Comparison of ENCODE assay signal across 27 mouse cellular contexts in the genomic region with DNA sequence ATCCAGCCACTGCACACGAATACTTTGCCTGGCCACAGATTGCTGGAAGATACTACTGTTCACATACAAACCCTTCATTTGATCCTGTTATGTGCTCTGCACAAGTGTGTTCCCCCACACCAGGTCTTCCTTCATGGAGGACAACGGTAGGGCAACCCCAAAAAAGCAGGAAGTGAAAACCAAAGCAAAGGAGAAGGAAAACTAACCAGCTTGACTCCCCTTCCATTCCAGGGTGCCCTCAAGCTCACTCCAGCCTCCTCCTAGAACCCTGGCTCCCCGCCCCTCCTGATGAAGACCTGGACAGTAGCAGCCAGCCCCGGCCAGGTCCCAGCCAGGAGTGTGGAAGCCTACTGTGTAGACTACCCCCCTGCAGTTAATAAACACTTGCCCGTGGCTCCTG. TPM values are rescaled to one million over a fixed set of nuclear protein-coding genes. Genes with fewer than 3 reads are reported as not detected.
"Had no signal": no experiment of that assay in that cellular context is flagged by ENCODE, and none has a peak within 500 bp of the region (broad histone marks: within the 10 kb centered on the region; RNA-seq: fewer than 3 reads in every experiment).

No protein-coding gene starts in this region.

- ATAC-seq: liver, embryonic 12.5 days; liver, postnatal 0 days; lung, postnatal 0 days; midbrain, embryonic 13.5 days; midbrain, embryonic 15.5 days; midbrain, embryonic 16.5 days had no signal

- DNase-seq: left cerebral cortex, postnatal 4 days; liver; liver, embryonic 13.5 days; liver, postnatal 0 days; lung, adult 18-20 months; lung, adult 2 months; lung, embryonic 14.5 days; lung, postnatal 10 days; lung, postnatal 14 days; lung, postnatal 36 days; lung, postnatal 4 days; midbrain, embryonic 14.5 days had no signal

RNA-seq across cellular contexts. Expression of a gene that starts 3.6 kb away (rescaled TPM):
- total RNA-seq: left cerebral cortex, adult 2 months; left cerebral cortex, adult 8-10 months; left cerebral cortex, postnatal 14 days; left cerebral cortex, postnatal 25 days; left cerebral cortex, postnatal 36 days; liver, adult 2 months; megakaryocyte-erythroid progenitor cell, adult 5-6 weeks; monocyte, adult 5-6 weeks had no signal

RNA-seq across cellular contexts. Expression of a gene that starts 29.3 kb away (rescaled TPM):
- total RNA-seq: liver, adult 2 months; megakaryocyte-erythroid progenitor cell, adult 5-6 weeks; monocyte, adult 5-6 weeks had no signal

RNA-seq across cellular contexts. Expression of a gene that starts 37.7 kb away (rescaled TPM):
- total RNA-seq: left cerebral cortex, adult 2 months; left cerebral cortex, adult 8-10 months; left cerebral cortex, postnatal 10 days; left cerebral cortex, postnatal 14 days; left cerebral cortex, postnatal 25 days; left cerebral cortex, postnatal 36 days; left cerebral cortex, postnatal 4 days; liver, adult 2 months; megakaryocyte-erythroid progenitor cell, adult 5-6 weeks; midbrain, postnatal 0 days; monocyte, adult 5-6 weeks had no signal

RNA-seq across cellular contexts. Expression of a gene that starts 57.5 kb away (rescaled TPM):
- total RNA-seq: left cerebral cortex, adult 2 months; left cerebral cortex, adult 8-10 months; left cerebral cortex, postnatal 10 days; left cerebral cortex, postnatal 14 days; left cerebral cortex, postnatal 25 days; left cerebral cortex, postnatal 36 days; left cerebral cortex, postnatal 4 days; liver, adult 2 months; megakaryocyte-erythroid progenitor cell, adult 5-6 weeks; midbrain, postnatal 0 days; monocyte, adult 5-6 weeks had no signal
